Mouse (Mus musculus): ENCODE measurements at regions not wholly inside any gene's neighbourhood (a gene's known extent, or its start where the extent isn't known, plus 50 kb on each side); places are given as distances from the start of the nearest gene placed in this dataset.

- 50% methylated on average over 1 of the region's 1 CpGs for whole genome bisulfite sequencing
- Histone ChIP-seq H3K4me1 (ENCODE audit: control insufficient read depth, insufficient read depth, low read length) (peaks cover 7% of the 10 kb centered on the region; the same call in 1 of the 2 replicates), H3K27me3 (ENCODE audit: control insufficient read depth, insufficient read depth, low read length) (no peaks in the 10 kb centered on the region), H3K9me3 (ENCODE audit: control insufficient read depth, low read length) (no peaks in the 10 kb centered on the region), H3K4me3 (replicated peaks; ENCODE audit: low read depth, low read length) (no peak overlapping the region), H3K4me2 (ENCODE audit: low read length) (no peak overlapping the region), H3K9ac (replicated peaks; ENCODE audit: low read length) (no peak overlapping the region), H3K36me3 (ENCODE audit: control insufficient read depth, insufficient read depth, low read length) (no peaks in the 10 kb centered on the region), H3K27ac (replicated peaks; ENCODE audit: low read depth, low read length) (no peak overlapping the region)
- no peak for ATAC-seq (ENCODE audit: low FRiP score, low TSS enrichment)
- DNase-seq: peak; percentile 44
Measured at GRCm38 (mm10) chr14:110470714-110471113, 284.2 kb downstream of the Slitrk6 start.

- 49% methylated on average over 6 of the region's 6 CpGs for WGBS
- DNase-seq: peak; percentile 31
Measured at GRCm38 (mm10) chr14:110468457-110469311, 286.3 kb downstream of the Slitrk6 start.

More at GRCm38 (mm10) chr14:110468457-110469311, 286.3 kb downstream of the Slitrk6 start:
- H3K27ac ChIP-seq (replicated peaks; ENCODE audit: low read depth, low read length): no peak overlapping the region
- no peak overlapping the region for H3K4me2 ChIP-seq (ENCODE audit: low read length)
- H3K4me1 ChIP-seq (ENCODE audit: control insufficient read depth, insufficient read depth, low read length): peaks cover 7% of the 10 kb centered on the region; the same call in 1 of the 2 replicates
- no peaks in the 10 kb centered on the region for H3K27me3 ChIP-seq (ENCODE audit: control insufficient read depth, insufficient read depth, low read length)
- peak; percentile 72 for ATAC-seq (ENCODE audit: low FRiP score, low TSS enrichment)
- no peaks in the 10 kb centered on the region for H3K9me3 ChIP-seq (ENCODE audit: control insufficient read depth, low read length)
- H3K4me3 ChIP-seq (replicated peaks; ENCODE audit: low read depth, low read length): no peak overlapping the region
- H3K9ac ChIP-seq (replicated peaks; ENCODE audit: low read length): no peak overlapping the region
- no peaks in the 10 kb centered on the region for H3K36me3 ChIP-seq (ENCODE audit: control insufficient read depth, insufficient read depth, low read length)
